Mouse (Mus musculus) embryo, embryonic 10 days (tissue): Measurements from ENCODE around the gene Lrig3.

ENCODE experiments used
- DNase-seq: peaks from one replicate; pipeline ENCODE4 v3.0.0-alpha.2; 2015; ENCODE audit warnings: low spot score

Lrig3 gene

DNA sequence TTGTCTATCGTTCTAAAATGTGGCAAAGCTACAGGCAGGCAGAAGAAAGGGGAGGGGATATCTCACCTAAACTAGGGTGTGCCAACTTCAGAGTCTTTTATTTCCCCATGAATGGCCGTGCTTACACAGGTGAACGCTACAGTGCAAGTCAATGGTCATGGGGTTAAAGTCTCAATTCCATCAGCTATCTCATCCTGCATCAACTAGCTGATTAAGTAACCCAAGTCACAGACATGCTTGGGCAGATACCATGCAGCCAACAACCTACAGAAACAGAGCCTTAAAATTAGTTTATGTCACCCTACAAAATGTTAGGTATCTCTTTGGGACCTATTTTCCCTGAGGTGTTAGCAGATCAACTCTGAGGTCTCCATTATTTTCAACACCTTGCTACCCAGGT, 1.3 kb upstream of the Lrig3 start:
- no peak for DNase-seq

DNA sequence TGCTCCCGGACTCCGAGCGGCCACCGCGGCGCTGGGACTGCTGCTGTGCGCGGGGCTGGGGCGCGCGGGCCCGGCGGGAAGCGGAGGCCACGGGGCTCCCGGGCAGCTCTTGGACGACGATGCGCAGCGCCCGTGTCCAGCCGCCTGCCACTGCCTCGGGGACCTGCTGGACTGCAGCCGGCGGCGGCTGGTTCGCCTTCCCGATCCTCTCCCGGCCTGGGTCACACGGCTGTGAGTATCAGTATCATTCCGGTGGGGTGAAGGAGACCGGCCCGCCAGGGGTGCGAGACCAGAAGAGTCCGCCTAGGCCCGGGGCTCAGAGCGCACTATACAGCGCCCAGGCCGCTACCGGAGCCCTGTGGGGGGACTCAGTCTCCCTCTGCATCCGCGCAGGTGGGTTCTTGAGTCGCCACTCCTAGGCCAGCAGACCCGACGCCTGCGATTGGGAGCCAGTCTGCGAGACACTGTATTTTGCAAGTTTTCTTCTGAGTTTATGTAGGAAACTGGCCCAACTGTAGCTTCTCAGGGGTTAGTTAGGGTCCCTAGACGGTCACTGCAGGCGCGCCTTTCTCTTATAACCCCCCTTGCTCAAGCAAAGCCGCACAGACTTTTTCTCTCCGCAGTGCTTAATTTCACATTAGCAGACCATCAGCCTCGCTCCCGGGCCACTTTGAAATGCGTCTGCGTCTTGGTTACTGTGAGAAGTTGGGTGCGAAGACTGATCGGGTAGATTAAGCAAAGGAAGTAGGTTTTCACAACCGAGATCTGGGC, 698 bp downstream of the Lrig3 start:
- peak; percentile 60 for DNase-seq

DNA sequence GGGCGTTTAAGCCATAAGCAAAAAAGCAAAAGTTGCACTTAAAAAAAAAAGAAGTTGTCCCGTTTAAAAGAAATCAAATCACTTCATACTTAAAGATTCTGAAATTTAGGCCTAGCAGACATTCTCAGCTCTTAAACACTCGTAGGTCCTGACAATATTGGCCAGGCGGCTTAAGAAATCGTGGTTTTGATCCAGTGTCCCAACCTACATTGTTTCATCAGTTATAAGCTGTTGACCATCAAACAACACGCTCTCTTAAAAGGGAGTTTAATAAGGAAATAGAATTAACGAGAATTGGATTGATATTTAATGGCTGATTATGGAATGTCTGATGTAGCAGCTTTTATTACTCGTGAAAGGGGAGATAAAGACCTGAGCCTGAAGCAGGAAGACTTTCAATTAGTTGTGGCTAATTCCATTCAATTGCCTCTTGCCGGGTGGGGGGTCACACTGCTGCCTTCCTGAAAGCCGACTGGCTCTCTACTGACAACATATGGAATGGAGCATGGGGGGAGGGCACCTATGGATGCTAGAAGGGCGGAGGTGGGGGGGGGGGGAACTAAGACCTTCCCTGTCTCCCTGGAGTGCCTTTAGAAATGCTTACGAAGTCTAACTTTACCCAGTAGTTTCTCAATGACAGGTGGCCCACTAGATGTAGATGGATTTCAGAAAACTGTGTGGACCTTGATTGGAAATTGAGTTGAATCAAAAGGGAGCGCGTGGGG, 1.6 kb downstream of the Lrig3 start:
- DNase-seq: peak; percentile 73

DNA sequence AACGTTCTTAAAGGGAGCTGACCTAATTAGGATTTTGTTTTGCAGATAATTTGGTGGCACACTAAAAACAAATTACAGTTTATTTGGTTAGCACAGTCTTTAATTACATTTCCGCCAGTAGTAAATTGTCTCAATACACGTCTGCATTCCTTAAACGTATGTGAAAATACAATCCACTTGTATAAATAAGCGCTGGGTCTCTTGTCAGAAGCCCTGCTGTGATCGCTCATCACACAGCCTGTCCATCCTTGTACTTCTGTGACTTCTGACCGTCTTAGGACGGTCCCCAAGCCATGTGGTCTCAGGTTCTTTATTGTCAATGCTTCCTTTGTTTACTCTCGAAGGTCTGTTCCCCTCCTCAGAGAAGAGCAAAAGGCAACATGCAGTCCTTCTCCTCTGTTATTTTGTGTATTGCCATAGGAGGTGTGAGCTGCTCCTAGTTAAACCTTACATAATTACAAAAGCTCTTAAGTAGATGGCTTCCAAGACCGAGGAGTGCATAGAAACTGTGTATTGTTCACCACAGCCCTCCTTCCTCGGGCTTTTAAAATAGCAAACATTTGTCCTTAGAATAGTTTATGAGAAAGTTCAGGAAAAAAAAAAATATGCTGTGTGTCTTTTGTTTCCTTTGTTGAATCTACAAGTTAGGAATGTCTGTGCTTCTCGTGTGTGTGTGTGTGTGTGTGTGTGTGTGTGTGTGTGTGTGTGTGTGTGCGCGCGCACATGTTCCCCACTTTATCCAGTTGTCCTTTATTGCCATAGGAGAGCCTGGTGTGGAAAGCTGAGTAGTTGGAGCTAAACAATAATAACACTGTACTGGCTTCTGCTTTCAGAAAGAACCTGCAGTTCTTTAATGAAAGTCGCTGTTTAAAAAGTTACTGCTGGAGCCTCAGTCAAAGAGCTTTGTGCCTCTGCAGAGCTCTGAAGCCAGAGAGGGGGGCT, 2.5 kb downstream of the Lrig3 start:
- DNase-seq: peak; percentile 77

DNA sequence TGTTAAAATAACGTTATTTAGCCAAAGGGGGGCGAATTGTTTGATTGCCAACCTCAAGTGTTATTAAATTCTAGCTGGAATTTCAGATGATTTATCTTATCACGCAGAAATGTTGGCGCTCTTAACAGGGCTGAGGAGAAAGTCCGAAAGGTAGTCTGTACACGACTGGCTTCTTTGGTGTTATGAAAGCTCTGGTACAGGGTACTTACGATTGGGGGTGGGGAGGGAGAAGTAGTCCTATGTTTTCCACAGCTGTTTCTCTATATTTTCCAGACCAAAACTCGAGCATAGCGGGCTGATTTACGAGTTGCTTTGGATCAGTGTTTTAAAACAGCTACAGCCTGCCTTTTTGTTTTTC, 3.1 kb downstream of the Lrig3 start:
- DNase-seq: no peak

DNA sequence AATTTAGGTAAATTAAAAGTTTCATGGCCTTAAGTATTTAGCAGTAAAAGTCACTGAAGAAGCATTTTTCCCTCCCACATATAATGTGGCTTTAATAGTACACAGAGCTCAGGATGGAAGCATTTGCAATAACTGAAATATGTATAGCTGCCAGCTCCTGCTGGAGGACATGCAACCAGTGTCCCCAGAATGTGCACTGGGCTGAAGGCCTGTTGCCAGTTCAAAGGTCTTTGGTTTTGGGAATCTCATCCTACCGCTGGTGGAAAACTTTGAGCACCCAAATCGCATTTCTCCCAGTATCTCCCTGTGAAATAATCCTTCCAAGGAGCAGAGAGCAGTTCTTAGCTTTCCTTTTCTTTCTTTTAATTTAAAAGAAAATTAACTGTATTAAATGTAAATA, 4.1 kb downstream of the Lrig3 start:
- DNase-seq: no peak

DNA sequence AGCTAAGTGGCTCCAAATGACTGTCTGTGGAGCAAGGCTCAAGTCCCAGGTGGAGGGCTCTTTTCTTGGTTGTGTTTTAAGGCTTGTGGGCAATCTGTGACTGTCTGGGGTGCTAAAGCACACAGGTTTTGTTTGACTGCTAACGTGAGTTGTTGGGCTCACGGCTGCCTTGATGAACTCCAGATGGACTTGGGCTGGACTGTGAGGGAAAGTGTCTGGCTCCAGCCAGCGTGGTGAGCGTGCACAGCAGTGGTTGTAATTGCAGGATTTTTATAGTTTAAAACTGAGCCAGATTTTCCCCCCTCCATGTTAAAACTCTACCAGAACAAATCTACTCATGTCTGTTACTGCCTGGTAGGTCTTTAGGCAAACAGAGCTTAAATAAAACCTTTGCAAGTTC, 4.5 kb downstream of the Lrig3 start:
- peak; percentile 85 for DNase-seq

DNA sequence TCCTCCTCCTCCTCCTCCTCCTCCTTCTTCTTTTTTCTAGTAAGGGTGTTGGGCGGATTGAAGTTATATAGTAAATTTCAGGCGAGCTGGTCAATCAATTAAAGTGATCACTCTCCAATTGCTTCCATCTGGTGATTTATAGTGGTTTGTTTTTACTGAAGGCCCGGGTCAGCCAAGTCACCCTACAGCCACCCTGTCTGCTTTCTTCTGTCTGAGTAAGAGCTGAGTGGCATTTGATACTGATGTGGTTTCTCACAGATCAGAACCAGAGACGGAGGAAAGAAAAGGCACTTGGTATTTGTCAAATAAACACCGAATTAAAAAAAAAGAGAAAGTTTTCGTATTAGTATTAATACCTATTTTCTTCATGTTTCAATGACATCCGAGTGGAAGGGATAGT, 7.8 kb downstream of the Lrig3 start:
- peak; percentile 26 for DNase-seq

DNA sequence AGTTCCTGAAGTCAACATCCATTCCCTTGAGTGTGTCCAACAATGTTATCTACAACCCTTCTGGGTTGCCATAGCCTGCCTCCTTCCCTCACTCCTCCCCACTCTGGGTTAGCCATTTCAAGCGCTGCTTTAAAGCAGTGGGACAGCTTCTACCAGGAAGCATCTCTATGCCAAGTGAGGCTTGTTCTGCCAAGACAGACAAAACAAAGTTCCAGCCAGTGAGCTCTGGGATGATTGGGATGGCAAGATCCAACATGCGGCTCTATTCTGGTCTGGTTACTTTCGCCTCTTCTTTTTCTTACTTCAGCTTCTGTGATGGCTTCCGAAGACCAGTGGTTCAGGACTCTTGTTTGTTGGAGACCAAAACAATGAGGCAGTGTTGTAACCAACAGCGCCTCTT, 16.0 kb downstream of the Lrig3 start:
- DNase-seq: no peak

DNA sequence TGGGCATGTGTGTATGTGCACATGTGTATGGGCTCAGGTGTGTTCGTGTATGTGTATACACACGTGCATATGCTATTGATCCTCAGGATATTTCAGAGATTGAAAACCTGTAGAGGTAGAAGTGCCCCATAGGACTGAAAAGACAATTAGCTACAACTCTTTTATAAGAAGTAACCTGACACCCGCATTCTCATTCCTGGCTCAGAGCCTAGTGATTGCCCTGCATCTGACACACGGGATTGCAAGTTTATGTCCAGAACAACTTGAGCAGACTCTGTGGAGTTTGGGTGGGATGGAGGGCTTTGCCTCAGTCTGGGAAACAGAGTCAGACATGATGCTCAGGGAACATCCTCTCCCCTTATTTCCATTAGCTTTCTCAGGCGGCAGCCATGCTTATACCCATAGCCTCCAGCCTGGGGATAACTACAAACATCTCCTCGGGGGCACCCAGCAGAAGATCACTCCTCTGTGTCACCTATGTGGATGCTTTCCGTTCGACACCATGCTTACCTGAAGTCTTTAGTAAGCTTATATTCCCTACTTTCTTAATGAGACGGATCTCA, 18.6 kb downstream of the Lrig3 start:
- DNase-seq: no peak

DNA sequence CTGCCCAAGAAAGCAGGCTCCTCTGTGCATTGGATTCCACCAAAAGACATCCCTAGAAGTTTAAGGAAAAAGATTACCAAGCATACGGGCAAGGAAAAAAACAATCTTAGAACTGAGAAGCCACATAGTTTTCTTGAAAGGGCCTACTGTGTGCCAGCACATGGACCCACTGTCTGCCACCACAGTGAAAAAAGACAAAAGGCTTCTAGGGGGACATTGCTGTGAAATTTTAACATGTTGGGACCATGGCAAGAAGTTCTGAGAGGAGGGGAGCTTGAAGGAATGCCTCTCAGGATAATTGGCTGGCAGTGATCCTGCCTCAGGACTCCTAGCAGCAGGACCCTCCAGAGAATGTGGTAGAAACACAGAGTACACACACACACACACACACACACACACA, 19.8 kb downstream of the Lrig3 start:
- DNase-seq: no peak

DNA sequence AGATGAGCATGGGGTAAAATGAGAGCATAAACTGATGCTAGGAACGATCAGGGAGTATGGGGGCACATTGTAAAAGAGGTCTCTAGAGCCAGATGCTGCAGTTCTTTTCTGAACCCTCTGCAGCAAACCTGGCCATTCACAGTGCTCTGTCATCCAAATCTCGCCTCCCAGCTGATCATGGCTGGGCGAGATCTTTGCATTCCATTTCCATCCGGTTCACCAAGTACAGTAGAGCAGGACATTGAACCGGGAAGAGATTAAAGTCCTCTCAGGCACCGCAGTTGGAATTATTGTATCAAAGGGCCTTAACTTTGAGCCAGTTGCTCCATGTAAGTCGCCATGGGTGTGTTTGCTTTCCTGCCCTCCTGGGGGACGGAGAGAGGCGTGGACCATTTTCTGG, 20.5 kb downstream of the Lrig3 start:
- DNase-seq: no peak

DNA sequence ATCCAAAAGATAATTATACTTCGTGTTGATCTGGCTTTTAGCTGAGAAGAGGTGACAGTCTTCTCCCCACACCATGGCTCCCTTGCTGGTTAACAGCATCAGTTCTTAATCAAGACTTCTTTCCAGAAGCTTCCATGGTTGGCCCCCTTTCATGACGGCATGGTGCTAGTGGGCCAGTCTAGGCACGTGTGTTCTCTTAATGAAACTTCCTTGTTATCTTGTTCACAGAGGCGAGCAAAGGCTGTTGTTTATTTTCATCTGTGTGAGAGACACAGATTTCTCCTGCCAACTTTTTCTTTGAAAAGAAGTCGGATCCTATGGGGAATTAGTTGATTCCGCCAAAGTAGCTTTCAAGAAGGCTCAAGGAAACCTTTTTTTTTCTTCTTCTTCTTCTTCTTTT, 21.3 kb downstream of the Lrig3 start:
- no peak for DNase-seq

DNA sequence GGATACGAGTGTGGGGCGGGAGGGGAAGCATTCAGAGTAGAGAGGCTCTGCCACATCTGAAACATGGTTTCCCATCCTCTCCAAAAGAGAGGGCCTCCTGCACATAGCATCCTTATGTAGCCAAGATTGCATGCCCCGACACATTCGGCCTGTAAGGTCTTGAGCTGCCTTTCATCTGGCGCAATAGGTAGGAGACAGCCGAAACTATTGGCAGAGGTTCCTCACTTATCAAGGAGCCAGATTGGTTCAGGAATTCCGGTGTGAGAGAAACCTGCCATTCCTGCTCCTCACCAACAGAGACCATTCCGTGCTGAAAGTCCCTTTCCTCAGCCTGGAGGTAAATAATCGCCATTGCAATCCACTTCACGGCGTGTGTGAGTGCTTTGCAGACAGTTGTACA, 22.1 kb downstream of the Lrig3 start:
- DNase-seq: no peak

DNA sequence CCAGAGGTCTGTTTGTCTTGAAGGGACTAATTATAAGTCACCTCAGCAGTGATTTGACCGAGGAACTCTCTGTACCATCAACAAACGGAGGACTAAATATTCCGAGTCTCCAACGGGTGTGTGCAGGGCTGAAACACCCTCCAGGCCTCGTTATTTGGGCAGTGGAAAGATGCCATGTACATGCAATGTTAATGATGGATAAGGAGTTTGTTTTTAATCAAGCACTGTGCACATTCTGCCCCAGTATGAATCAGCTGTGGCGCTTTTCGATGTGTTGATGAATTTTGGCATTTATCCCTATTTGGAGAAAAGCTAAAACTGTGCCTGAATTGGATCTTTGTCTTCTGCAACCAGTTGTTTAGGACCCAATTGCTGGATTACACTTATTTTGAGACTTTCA, 23.9 kb downstream of the Lrig3 start:
- DNase-seq: no peak

DNA sequence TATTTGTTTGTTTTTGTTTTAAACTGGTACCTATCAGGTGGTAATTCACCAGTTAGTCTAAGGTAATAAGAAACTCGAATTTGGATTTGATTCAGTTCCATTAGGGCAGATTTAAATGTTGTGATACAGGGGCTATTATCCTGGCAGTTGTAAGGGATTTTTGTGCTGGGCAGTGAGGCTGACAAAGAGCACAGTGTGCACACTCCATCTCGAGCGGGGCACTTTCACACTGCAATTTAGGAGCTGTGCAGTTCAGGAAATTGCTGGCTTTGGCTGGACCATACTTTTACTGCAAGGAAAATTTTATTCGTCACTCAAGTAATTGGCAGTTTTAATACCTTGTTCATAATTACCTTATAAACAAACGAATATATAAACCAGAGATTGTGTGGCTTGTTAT, 24.4 kb downstream of the Lrig3 start:
- DNase-seq: no peak

DNA sequence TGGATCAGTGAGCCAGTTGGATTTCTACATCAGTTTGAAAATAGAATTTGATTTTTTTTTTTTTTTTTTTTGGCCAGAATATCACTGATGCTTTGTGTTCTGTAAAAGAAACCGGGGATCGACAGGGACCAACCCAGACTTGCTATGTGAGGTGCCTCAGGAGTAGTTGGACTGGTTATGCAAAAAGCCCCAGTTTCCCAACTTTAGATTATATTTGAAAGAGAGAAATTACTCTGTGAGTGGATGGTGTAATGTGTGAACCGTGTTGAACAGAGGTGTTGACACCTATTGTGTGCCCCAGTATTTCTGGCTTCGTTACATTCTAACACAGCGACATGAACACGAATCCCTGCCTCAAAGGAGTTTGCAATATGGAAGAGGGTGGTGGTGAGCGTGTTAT, 25.9 kb downstream of the Lrig3 start:
- DNase-seq: no peak

DNA sequence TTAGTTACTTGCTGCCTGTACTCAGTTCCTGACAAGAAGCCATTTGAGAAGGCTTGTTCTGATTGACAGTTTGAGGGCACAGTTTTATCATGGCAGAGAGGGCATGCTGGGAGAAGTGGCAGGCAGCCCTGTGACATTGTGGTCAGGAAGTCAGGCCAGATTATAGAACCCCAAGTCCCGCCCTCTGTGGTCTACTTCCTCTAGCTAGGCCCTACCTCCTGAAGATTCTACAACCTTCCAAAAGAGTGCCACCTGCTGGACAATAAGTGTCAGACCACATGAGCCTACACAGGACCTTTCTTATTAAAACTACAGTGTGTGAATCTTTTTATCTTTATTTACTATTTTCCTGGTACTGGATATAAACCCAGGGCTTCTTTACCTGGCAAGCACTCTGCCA, 28.9 kb downstream of the Lrig3 start:
- peak; percentile 79 for DNase-seq

DNA sequence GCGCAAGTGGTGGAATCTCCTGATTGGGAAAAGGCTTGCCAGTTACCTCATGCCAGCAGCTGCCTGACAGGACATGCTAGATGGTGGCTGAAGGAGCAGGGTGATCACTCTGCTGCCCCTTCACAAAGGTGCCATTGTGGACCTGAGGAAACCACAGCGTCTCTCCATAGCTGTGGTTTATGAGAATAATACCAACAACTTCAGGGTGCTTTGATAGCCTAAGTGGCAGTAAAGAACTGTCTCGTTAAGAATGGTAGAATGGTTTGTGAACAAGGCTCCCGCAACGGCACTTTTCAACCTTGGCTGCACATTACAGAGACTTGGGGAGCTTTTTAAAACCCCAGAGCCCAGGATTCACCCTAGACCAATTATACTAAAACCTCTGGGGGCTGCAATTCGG, 29.7 kb downstream of the Lrig3 start:
- no peak for DNase-seq

DNA sequence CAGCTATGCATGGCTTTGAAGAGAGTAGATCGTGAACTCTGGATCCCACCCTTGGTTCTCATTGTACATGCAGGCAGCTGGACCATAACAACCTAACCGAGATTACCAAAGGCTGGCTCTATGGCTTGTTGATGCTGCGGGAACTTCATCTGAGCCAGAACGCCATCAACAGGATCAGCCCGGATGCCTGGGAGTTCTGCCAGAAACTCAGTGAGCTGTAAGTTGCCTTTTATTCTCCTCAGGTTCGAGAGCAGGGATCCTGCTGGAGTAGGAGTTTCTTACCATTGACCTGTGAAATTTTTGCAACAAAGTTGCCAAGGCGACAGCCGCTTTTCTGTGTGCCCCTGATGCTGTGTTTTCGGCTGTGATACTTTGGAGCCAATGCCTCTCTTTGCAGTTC, 31.0 kb downstream of the Lrig3 start:
- DNase-seq: peak; percentile 18

DNA sequence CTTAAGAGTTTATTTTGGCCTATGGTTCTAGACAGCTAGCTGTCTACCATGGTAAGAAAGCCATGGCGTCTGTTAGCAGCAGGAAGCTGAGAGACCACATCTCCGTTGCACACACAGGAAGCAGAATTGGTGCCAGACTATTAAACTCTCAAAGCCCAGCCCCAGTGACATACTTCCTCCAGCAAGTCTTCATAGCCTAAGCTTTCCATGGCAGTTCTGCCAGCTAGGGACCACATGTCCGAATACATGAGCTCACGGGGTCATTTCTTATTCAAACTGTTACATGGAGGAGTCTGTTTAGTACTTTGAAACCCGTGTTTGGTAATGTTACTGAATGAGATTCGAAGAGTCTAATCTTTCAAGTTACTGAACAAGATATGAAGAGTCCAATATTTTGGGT, 33.6 kb downstream of the Lrig3 start:
- no peak for DNase-seq

DNA sequence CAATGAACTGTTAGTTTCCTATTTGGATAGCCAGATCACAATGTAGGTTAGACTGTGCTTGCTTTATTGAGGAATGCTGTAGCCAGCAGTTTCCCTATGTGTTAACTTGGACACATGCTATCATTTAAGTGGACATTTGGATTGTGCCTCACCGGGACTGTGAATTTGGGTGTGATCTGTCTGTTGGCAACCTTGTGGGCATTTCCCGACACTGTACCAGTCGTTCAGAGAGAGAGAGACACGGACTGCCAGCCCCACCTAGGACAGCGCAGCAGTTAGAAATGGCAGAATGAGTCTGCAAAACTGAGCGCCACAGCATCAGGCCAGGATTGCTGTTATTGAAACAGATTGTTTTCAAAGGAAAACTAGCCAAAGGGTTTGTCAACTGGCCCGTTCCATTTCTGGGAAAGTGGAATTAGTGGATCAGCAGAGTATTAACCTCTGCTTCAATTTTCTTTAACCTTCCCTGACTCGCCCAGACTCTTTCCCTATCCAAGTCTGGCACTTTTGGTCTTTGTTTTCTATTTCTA, 35.0 kb downstream of the Lrig3 start:
- DNase-seq: no peak
